Mouse (Mus musculus) C2C12 (cell line): ENCODE results near the gene Ctdspl.

Experiments
- CTCF ChIP-seq: IDR thresholded peaks from one replicate; pipeline ENCODE4 v1.5.1; 2011; ENCODE audit not compliant: control insufficient read depth, insufficient read depth, insufficient read length
- FOSL1 ChIP-seq: IDR thresholded peaks from one replicate; pipeline ENCODE4 v1.8.0; 2011; ENCODE audit warnings: mild to moderate bottlenecking, low read length; ENCODE audit not compliant: poor library complexity, insufficient read depth, severe bottlenecking
- MAX ChIP-seq: IDR thresholded peaks from one replicate; pipeline ENCODE4 v1.6.1; 2011; ENCODE audit warnings: mild to moderate bottlenecking, control low read depth
- MYOG ChIP-seq: IDR thresholded peaks from one replicate; pipeline ENCODE4 v1.6.1; 2011; ENCODE audit not compliant: control insufficient read depth, insufficient read length; ENCODE audit errors: extremely low read depth
- USF1 ChIP-seq: IDR thresholded peaks from one replicate; pipeline ENCODE4 v1.6.1; 2011; ENCODE audit warnings: low read depth, mild to moderate bottlenecking, control low read depth, moderate library complexity

- no peak for TF ChIP-seq CTCF
- TF ChIP-seq MYOG: no peak
- no peak for TF ChIP-seq FOSL1
- no peak for TF ChIP-seq MAX
- TF ChIP-seq USF1: no peak
Observed at GRCm38 (mm10) chr9:119080040-119080675, 153.9 kb downstream of the Ctdspl start.
